Mouse (Mus musculus): Measurements from ENCODE around the gene Nr4a3.

DNA sequence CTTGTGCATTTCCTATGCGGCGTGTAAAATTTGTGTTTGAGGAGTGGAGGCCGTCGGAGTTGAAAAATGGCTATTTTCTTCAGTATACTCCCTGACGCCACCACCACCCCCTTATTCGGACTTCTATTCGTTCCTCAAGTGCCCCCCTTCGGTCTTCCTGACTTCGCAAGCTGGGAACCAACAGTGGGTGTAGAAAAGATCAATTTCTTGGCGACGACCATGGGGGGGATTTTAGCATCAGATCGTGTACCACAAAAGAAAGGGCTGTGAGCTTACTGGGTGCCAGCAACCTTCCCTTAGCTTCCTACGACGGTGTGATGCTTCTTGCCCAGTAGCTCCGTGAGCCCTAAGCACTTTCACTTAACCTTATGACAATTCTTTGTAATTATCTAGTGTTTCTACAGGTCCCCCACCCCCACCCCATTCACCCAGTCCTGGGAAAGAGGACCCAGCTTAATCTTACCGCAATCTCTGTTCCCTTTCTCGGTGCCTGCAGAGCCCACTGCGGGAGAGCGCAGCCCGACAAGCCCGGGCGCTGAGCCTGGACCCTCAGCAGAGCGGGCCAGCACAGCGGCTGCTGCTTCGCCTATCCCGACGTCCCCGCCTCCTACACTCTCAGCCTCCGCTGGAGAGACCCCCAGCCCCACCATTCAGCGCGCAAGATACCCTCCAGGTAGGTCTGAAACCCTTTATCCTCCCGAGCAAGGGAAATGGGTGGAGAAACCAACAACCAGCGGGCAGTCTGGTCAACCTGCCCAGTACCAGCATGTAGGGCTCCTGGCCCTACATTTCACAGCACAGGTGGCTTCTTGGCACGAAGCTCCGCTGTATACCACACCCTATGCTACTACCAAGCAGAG lies 3.7 kb downstream of the Nr4a3 start:
- TF ChIP-seq GATA1 (IDR thresholded peaks at IDR 0.05; ENCODE audit: borderline replicate concordance, low read length), result no peak
- TF ChIP-seq FLI1 (IDR thresholded peaks at IDR 0.05; ENCODE audit: low read length), result no peak

Data from megakaryocyte, embryonic 14.5 days (primary cell).